Comparison of ENCODE assay signal across 18 mouse cellular contexts in genomic region chr11:115519581-115519980, GRCm38 (mm10).
"Had no signal": no experiment of that assay in that cellular context is flagged by ENCODE, and none has a peak within 500 bp of the region (broad histone marks: within the 10 kb centered on the region; RNA-seq: fewer than 3 reads in every experiment).

No protein-coding gene starts in this region.

- H3K4me1 ChIP-seq: lung, embryonic 15.5 days; midbrain, embryonic 15.5 days; neural tube, embryonic 12.5 days; stomach, embryonic 15.5 days had no signal

- DNase-seq: lung, adult 2 months; lung, postnatal 14 days; lung, postnatal 36 days; right cerebral cortex, adult 18-20 months; right cerebral cortex, postnatal 14 days; thymus, adult 2 months; thymus, postnatal 25 days; thymus, postnatal 4 days had no signal

- H3K9ac ChIP-seq: lung, embryonic 15.5 days; midbrain, embryonic 13.5 days; midbrain, embryonic 15.5 days; neural tube, embryonic 12.5 days; stomach, embryonic 15.5 days had no signal

- H3K27ac ChIP-seq: lung, embryonic 15.5 days; macrophage; midbrain, embryonic 13.5 days; midbrain, embryonic 15.5 days; neural tube, embryonic 12.5 days; stomach, embryonic 15.5 days; stomach, postnatal 0 days had no signal

- ATAC-seq: lung, postnatal 0 days; midbrain, embryonic 13.5 days; midbrain, embryonic 15.5 days had no signal

- H3K27me3 ChIP-seq: lung, embryonic 15.5 days; megakaryocyte, embryonic 14.5 days; midbrain, embryonic 13.5 days; midbrain, embryonic 15.5 days; neural tube, embryonic 12.5 days; stomach, embryonic 15.5 days had no signal

- H3K4me3 ChIP-seq: lung, embryonic 15.5 days; megakaryocyte, embryonic 14.5 days; midbrain, embryonic 13.5 days; midbrain, embryonic 15.5 days; neural tube, embryonic 12.5 days; stomach, embryonic 15.5 days had no signal

- H3K4me2 ChIP-seq: lung, embryonic 15.5 days; midbrain, embryonic 11.5 days; midbrain, embryonic 13.5 days; midbrain, embryonic 15.5 days; neural tube, embryonic 12.5 days; stomach, embryonic 15.5 days had no signal

- H3K9me3 ChIP-seq: lung, embryonic 15.5 days; megakaryocyte, embryonic 14.5 days; midbrain, embryonic 13.5 days; midbrain, embryonic 15.5 days; neural tube, embryonic 12.5 days; stomach, embryonic 15.5 days had no signal
